Mouse (Mus musculus): ENCODE measurements at regions not wholly inside any gene's neighbourhood (a gene's known extent, or its start where the extent isn't known, plus 50 kb on each side); places are given as distances from the start of the nearest gene placed in this dataset.
A peak's percentile ranks its signal among the peaks of the same experiment; 100 is the strongest.

DNA sequence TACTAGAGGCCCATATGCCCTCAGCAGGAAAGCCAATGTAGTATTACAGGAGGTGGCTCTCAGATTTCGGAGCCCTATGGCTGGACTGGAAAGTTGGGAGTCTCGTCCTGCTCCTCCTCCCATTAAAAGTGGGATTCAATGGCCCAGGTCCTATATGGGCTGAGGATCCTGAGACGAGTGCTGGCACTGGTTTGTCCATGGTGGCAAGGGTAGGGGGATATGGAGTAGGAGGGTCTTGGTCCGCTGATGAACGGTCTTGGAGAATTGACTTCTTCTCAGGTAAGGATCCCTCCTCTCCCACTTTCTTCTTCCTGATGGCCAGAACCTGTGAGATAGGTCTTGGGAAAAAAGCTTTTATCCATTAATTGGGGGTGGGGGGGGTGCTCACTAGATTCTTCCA, 522.2 kb upstream of the Slc5a7 start:
- Histone ChIP-seq H3K27ac (no peak overlapping the region), H3K27me3 (no peaks in the 10 kb centered on the region), H3K4me3 (no peak overlapping the region), H3K4me2 (replicated peaks) (no peak overlapping the region), H3K9me3 (no peaks in the 10 kb centered on the region), H3K36me3 (no peaks in the 10 kb centered on the region), H3K4me1 (no peaks in the 10 kb centered on the region), H3K9ac (no peak overlapping the region)
- WGBS, result 87% methylated on average over 5 of the region's 5 CpGs
- ATAC-seq (ENCODE audit: low FRiP score, low read depth), result no peak

DNA sequence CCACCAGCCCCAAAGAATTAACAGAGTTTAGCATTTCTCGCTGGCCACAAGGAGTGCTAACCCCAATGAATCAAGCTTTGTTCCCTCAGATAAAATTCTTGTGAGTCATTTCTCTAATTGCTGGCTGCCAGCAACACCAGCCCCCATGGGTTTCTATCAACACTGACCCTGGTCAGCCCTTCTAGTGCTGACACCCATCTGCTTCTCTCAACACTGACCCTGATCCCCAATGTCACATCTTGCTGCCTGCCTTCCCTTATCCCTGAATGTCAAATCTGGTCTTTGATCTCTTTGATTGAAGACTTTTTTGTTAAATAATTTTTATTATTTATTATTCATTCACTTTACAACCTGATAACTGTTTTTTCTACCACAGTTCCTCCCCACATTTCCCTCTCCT, 554.8 kb upstream of the Slc5a7 start:
- 60% methylated on average over 1 of the region's 1 CpGs for WGBS
- Histone ChIP-seq H3K27ac (no peak overlapping the region), H3K4me2 (replicated peaks) (no peak overlapping the region), H3K4me1 (no peaks in the 10 kb centered on the region), H3K27me3 (no peaks in the 10 kb centered on the region), H3K36me3 (no peaks in the 10 kb centered on the region), H3K4me3 (no peak overlapping the region), H3K9ac (no peak overlapping the region), H3K9me3 (no peaks in the 10 kb centered on the region)
- no peak for ATAC-seq (ENCODE audit: low FRiP score, low read depth)

DNA sequence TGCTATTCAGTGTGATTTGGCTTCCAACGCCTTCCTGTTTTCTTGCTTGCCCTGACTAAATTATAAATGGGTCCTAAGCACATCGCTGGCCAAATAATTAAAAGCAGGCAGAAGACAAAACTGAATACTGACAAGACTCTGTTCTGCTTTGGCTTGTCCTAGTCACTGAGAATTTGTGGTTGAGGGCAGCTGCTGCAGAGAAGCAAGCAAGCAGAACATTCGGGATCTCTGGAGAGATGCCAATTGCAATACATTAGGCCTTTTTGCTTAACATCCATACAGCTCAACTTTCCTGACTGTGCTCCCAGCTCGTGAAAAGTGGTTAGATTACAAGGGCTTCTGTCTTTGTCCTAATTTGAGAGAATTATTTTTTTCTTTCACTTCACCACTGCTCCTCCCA, 549.0 kb upstream of the St6gal2 start:
- H3K4me1 ChIP-seq, result no peaks in the 10 kb centered on the region
- H3K9me3 ChIP-seq, result no peaks in the 10 kb centered on the region
- no peak overlapping the region for H3K9ac ChIP-seq
- ATAC-seq (ENCODE audit: low FRiP score, low read depth), result no peak; the same call in 1 of the 2 replicates
- H3K4me2 ChIP-seq (replicated peaks), result 0 out of 2 replicates have a peak overlapping the region, but pooled peaks have one; percentile 5
- 33% methylated on average over 4 of the region's 4 CpGs for WGBS
- H3K27ac ChIP-seq, result no peak overlapping the region
- no peak overlapping the region for H3K4me3 ChIP-seq
- H3K27me3 ChIP-seq, result no peaks in the 10 kb centered on the region
- no peaks in the 10 kb centered on the region for H3K36me3 ChIP-seq

DNA sequence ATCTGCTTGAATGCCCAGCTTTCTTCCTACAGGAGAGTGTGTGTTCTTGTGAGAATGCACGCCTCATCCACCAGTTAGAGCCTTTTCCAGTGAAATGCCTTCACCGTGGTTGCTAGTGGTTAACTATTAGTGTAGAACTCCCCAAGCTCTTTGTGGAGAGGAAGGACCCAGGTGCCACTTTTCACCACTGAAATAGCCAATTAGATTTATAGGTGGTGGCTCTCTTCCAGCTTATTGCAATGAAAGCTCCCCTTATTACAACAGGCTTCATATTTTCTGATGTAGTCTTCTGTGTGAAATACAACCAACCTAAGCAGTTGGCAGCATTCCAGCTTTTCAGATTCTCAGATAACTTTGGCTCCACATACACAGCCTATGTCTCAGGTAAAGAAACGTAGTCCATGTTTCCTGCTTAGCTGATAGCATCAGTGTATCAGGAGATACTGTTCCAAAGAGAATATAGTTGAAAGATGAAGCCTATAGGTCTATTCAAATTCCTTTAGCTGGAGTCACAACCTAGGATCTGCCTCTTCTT, 515.9 kb upstream of the St6gal2 start:
- Histone ChIP-seq H3K9ac (no peak overlapping the region), H3K4me1 (peaks cover 4% of the 10 kb centered on the region; the same call in 1 of the 2 replicates), H3K27ac (no peak overlapping the region), H3K27me3 (no peaks in the 10 kb centered on the region), H3K36me3 (no peaks in the 10 kb centered on the region), H3K4me2 (replicated peaks) (no peak overlapping the region), H3K4me3 (no peak overlapping the region), H3K9me3 (no peaks in the 10 kb centered on the region)
- 32% methylated on average over 3 of the region's 3 CpGs for WGBS
- ATAC-seq (ENCODE audit: low FRiP score, low read depth), result peak; percentile 61

DNA sequence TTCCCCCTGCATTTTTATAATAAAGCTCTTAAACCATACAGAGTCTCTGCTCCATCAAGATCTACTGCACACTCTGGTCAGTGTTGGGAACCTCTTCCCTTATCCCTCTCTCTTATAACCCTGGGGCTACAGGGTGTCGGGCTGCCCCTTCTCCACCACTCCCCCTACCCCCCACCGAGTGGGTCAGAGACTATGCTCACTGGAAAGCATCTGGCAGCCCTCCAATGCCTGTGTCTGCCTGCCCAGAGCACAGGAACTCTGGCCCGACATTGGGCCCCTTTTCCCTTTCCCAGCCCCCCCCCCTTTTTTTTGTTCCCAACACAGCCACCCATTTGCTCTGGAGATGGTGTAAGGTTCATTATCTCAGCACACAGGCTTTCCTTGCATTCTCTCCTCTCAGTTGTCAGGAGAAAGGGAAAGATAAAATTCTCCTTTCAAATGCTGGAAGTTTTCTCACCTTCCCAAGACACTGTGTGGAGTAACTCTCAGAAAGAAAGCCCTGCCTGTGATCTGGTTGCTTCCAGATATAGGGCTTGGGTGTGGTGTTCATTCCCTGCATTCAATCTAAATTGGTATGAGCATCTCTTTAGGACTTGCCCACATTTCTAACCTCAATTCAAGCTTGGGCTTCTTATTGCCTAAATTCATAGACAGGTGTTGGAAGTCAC, 501.7 kb upstream of the St6gal2 start:
- Histone ChIP-seq H3K36me3 (no peaks in the 10 kb centered on the region), H3K4me3 (no peak overlapping the region), H3K4me2 (replicated peaks) (no peak overlapping the region), H3K9ac (no peak overlapping the region), H3K9me3 (no peaks in the 10 kb centered on the region), H3K4me1 (peaks cover 6% of the 10 kb centered on the region), H3K27ac (no peak overlapping the region), H3K27me3 (no peaks in the 10 kb centered on the region)
- ATAC-seq (ENCODE audit: low FRiP score, low read depth), result no peak
- 18% methylated on average over 3 of the region's 3 CpGs for WGBS

DNA sequence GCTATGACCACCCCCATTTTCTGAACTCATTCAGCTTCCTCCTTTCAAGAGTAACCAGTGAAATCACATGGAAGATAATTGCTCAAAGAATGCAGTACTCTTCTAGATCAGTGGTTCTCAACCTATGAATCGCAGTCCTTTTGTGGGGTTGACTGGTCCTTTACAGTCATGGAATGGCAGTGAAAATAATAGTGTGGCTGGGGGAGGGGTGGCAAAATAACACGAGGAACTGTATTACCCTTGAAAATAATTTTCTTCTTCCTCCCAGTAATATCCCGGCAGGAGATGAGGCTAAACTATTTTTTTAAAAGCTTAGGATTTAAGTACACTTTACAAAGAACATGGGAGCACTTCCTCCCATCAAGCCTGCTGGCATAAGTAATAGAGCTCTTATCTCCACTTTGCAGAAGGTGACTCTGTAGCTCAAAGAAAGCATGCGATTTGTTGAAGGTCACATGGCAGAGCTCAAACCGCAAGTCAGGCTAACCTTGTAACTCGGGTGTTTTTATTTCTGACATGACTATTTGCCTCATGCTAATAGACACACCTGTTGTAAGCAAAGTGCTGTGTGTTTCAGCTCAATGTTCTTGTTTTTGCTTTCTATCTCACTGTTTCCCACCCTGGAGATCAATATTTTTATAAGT, 500.8 kb upstream of the St6gal2 start:
- no peak for ATAC-seq (ENCODE audit: low FRiP score, low read depth)
- H3K4me2 ChIP-seq (replicated peaks), result no peak overlapping the region
- H3K27me3 ChIP-seq, result no peaks in the 10 kb centered on the region
- 78% methylated on average over 6 of the region's 6 CpGs for whole genome bisulfite sequencing
- no peaks in the 10 kb centered on the region for H3K36me3 ChIP-seq
- no peaks in the 10 kb centered on the region for H3K9me3 ChIP-seq
- no peak overlapping the region for H3K9ac ChIP-seq
- H3K27ac ChIP-seq, result no peak overlapping the region
- H3K4me3 ChIP-seq, result no peak overlapping the region
- H3K4me1 ChIP-seq, result peaks cover 6% of the 10 kb centered on the region
